In the genomic region with DNA sequence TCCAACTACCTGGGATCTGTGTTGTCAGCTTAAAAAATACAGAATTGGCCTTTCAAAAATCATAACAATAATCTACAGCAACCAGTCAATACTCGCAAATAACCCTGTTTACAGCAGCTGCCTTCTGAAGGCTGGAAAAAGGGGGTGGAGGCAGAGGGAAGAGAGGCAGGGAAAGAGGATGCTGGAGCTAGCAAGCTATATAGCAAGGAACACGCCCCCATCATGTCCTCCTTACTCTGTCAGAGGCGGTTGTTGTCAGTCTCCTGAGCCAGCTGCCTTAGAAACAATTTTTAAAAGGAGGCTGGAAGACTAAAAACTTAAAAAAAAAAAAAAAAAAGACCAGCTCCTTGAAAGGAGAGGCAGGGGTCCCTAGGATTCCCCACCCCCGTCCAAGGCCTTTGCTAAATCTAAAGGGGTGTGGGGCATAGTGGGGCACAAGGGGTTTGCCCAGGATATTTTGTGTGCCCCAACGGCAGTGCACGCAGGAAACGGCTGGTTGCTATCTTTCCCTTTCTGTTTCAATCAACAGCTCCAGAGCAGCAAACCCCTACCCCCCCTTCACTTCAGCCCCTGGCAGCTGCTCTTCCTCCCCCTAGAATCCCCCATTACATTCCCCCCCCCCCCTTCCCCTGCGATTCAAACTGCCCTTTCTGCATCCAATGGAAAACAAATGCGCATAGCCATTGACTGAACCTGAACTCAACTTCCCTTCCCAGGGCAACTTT, we compare ENCODE assay signal across 8 mouse cellular contexts. TPM values are rescaled to one million over a fixed set of nuclear protein-coding genes. Genes with fewer than 3 reads are reported as not detected.
DNase-seq lines count a peak whose midpoint lies in the region; ATAC-seq and TF ChIP-seq lines count a peak whose summit lies in the region.

No protein-coding gene starts in this region.

- no peak overlapping the region for H3K27ac ChIP-seq in embryonic fibroblast, embryonic 13.5 days (ENCODE audit: insufficient read depth, low read length)
- peak overlapping the region; percentile 95 for H3K27ac ChIP-seq in limb, embryonic 15.5 days
- H3K27ac ChIP-seq in small intestine, adult 2 months (ENCODE audit: insufficient read depth, low read depth, low read length): no peak overlapping the region

- H3K4me2 ChIP-seq in limb, embryonic 15.5 days: peak overlapping the region; percentile 89

- no peaks in the 10 kb centered on the region for H3K27me3 ChIP-seq in limb, embryonic 15.5 days
- H3K27me3 ChIP-seq in small intestine, adult 2 months (ENCODE audit: control insufficient read depth, insufficient read depth, low read length): no peaks in the 10 kb centered on the region

- no peak for ATAC-seq in limb, embryonic 15.5 days (ENCODE audit: insufficient number of reproducible peaks, low FRiP score, low TSS enrichment, low read depth)

- H3K4me1 ChIP-seq in embryonic fibroblast, embryonic 13.5 days (ENCODE audit: control insufficient read depth, insufficient read depth, low read length): peaks cover 8% of the 10 kb centered on the region
- H3K4me1 ChIP-seq in limb, embryonic 15.5 days: peaks cover 65% of the 10 kb centered on the region
- peaks cover 10% of the 10 kb centered on the region for H3K4me1 ChIP-seq in small intestine, adult 2 months (ENCODE audit: control insufficient read depth, insufficient read depth, insufficient read length, low read length)

- H3K9ac ChIP-seq in limb, embryonic 15.5 days: peak overlapping the region; percentile 91; the same call in 1 of the 2 replicates

- 20% methylated on average over 9 of the region's 9 CpGs for WGBS in limb, embryonic 15.5 days
- WGBS in small intestine, adult 2 months: 14% methylated on average over 9 of the region's 9 CpGs

- H3K4me3 ChIP-seq in embryonic fibroblast, embryonic 13.5 days (ENCODE audit: insufficient read depth, low read length): peak overlapping the region; percentile 85
- H3K4me3 ChIP-seq in limb, embryonic 15.5 days: peak overlapping the region; percentile 97
- H3K4me3 ChIP-seq in small intestine, adult 2 months (ENCODE audit: low read depth, low read length): peak overlapping the region; percentile 100

- DNase-seq in embryo, embryonic 10.5 days (ENCODE audit: low spot score): peak; percentile 24
- no peak for DNase-seq in embryo, embryonic 10 days (ENCODE audit: low spot score)
- DNase-seq in A20 (ENCODE audit: low read depth, low spot score): peak; percentile 73
- no peak for DNase-seq in layer of hippocampus, adult 9-11 months
- DNase-seq in adrenal gland, adult 2 months: no peak

- H3K9me3 ChIP-seq in limb, embryonic 15.5 days: no peaks in the 10 kb centered on the region

- TF ChIP-seq CTCF in embryonic fibroblast, embryonic 13.5 days (IDR thresholded peaks at IDR 0.05; ENCODE audit: borderline replicate concordance, insufficient read depth, low read length): no peak
- no peak for TF ChIP-seq CTCF in small intestine, adult 2 months (IDR thresholded peaks at IDR 0.05; ENCODE audit: extremely low read depth, insufficient read length, insufficient replicate concordance, low read depth, low read length)

- H3K36me3 ChIP-seq in limb, embryonic 15.5 days: no peaks in the 10 kb centered on the region
- 0 out of 2 replicates have a peak, but pooled peaks cover 1% of the 10 kb centered on the region for H3K36me3 ChIP-seq in small intestine, adult 2 months (ENCODE audit: control insufficient read depth, insufficient read depth, low read length)

- no peak for TF ChIP-seq POLR2A in embryonic fibroblast, embryonic 13.5 days (IDR thresholded peaks at IDR 0.05; ENCODE audit: low read depth, low read length)
- TF ChIP-seq POLR2A in small intestine, adult 2 months (IDR thresholded peaks at IDR 0.05; ENCODE audit: low read depth, low read length): no peak

RNA-seq across cellular contexts. Expression of a gene that starts 2.2 kb away (rescaled TPM):
- polyA plus RNA-seq in embryonic fibroblast, embryonic 13.5 days (2011; ENCODE audit: insufficient read length, low read depth, missing spikeins): 29.0 and 32.1 TPM in 2 replicates
- polyA plus RNA-seq in limb, embryonic 15.5 days (2015; fragmentation: Nextera tagmentation; extraction: Ambion mirVana): 12.4 and 13.7 TPM in 2 replicates
- polyA plus RNA-seq in small intestine, adult 2 months (2012; rRNA removed): 6.8 and 12.2 TPM in 2 replicates
- total RNA-seq in adrenal gland, adult 2 months (2021): 10 to 100 TPM; 20.0 to 38.4 TPM
- 12.9 and 19.4 TPM in 2 replicates for polyA plus RNA-seq in adrenal gland, adult 2 months (2012; rRNA removed)

RNA-seq across cellular contexts. Expression of a gene that starts 41.6 kb away (rescaled TPM):
- polyA plus RNA-seq in embryonic fibroblast, embryonic 13.5 days (2011; ENCODE audit: insufficient read length, low read depth, missing spikeins): 281 and 285 TPM in 2 replicates
- polyA plus RNA-seq in limb, embryonic 15.5 days (2015; fragmentation: Nextera tagmentation; extraction: Ambion mirVana): 568 and 652 TPM in 2 replicates
- 72.7 and 102 TPM in 2 replicates for polyA plus RNA-seq in small intestine, adult 2 months (2012; rRNA removed)
- total RNA-seq in adrenal gland, adult 2 months (2021): 100 to 1,000 TPM; 557 to 696 TPM
- polyA plus RNA-seq in adrenal gland, adult 2 months (2012; rRNA removed): 184 and 248 TPM in 2 replicates

Comparison
In these comparisons a context has a peak if more than half of its experiments do, and no peak if none do; other contexts are left out.
1. DNase-seq: peak in embryo, embryonic 10.5 days (single experiment) and A20 (single experiment); none in embryo, embryonic 10 days (single experiment), layer of hippocampus, adult 9-11 months (single experiment) and adrenal gland, adult 2 months (single experiment).
2. Peak in every context shown above with its lines, with median percentiles within 50 percentile points of each other: H3K4me3 ChIP-seq.